Mouse (Mus musculus) layer of hippocampus, adult 2 months (tissue): ENCODE data around the gene Nars2. TPM values are rescaled to one million over a fixed set of nuclear protein-coding genes. Genes with fewer than 3 reads are reported as not detected.

Experiments
- DNase-seq, 2 experiments: peaks; one replicate each; pipeline ENCODE4 v3.0.0; 2022; ENCODE audit warnings: low spot score in 2 of 2
- H3K27ac ChIP-seq: fragments of 200-600 bp; 2 replicates; pipeline ENCODE4 v1.8.1; 2022
- H3K4me3 ChIP-seq: fragments of 200-600 bp; 2 replicates; pipeline ENCODE4 v1.8.1; 2022; ENCODE audit warnings: mild to moderate bottlenecking
- CTCF ChIP-seq: fragments of 200-600 bp; conservative IDR thresholded peaks from 2 replicates; pipeline ENCODE4 v1.8.1; 2022; ENCODE audit warnings: antibody characterized with exemption, mild to moderate bottlenecking, moderate library complexity
- long read RNA-seq, 2 experiments: library from polyadenylated mRNA; stranded (forward); transcript quantifications; one replicate each; pipeline ENCODE4 v2.0.0; 2021; ENCODE audit warnings: borderline mapping rate in 2 of 2
- total RNA-seq, 2 experiments: library from RNA; stranded (reverse); gene quantifications; 2 replicates each; pipeline ENCODE4 v1.2.3; 2021

The Nars2 gene
- total RNA-seq = 10 to 100 TPM; 15.2 to 17.4 TPM
- long read RNA-seq, experiment 1, transcript Nars2-201 (14 exons, 3,778 nt) = major isoform, 7 of 12 reads
- long read RNA-seq, experiment 1, partial matches to known transcripts = 1 of 12 reads
- long read RNA-seq, experiment 1, other reads (novel, unspliced or antisense) = 4 of 12 reads
- long read RNA-seq, experiment 2, transcript Nars2-201 (14 exons, 3,778 nt) = major isoform, 7 of 14 reads
- long read RNA-seq, experiment 2, partial matches to known transcripts = 0 of 14 reads
- long read RNA-seq, experiment 2, other reads (novel, unspliced or antisense) = 7 of 14 reads

DNA sequence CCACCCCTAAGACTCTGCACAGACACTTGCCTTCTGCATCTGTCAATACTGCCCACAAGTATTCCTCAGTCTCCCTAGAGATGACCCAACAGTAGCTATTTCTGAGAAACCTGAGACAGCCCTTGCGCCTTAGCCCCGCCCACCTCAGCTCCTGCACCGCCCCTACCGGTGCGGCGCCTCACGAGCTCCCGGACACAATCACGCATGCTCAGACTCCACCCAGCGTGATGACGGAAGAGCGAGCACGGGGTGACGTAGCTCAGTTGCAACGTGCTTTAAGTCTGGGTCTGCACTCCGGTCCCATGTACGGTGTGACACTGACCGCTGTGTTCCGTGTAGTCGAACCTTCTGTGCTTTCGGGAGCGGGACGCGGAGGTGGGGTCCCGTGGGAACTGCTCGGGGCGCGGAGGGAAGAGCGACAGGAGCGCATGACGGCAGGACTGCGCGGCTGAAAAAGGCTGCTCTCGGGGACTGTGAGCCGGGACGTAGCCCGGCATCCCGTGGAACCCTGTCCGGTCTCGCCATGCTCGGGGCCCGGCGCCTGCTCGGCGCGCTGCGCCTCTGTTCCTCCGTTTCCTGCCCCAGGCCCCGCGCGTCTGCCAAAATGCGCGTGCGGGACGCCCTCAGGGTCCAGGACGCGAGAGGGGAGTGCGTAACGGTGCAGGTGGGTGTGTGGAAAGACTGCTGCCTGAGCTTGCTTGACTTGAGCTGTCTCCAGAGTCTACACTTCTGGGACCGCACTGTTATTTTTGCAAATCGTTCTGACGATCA, at the start of gene Nars2:
Gene Nars2, plus strand, starts transcription at position 225 of the 771 bp plus-strand sequence.
- DNase-seq = peak; percentile 88 to 92
- peak; percentile 63 for TF ChIP-seq CTCF
- Histone ChIP-seq H3K27ac (peak within 1 kb of the TSS; percentile 92), H3K4me3 (peak within 1 kb of the TSS; percentile 76)

DNA sequence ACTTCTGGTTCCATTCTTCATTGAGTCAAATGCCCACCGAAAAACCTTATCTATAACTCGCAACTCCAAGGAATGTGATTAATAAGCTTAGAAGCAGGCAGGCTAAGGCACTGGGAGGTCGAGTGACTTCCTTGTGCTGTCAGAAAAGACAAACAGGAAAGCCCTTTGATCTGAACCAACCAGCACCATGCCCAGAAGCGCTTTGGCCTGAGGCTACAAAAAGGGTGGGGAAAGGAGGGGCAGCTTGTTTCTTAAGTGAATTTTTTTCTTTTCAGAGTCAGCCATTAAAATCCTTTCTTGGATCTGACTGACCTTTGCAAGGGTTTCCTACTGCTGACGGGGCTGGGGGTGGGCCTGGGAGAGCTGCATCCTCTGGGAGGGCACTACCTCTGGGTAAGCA, 49.1 kb upstream of the Nars2 start:
- TF ChIP-seq CTCF = no peak
- DNase-seq = no peak
- Histone ChIP-seq H3K27ac (peak overlapping the region; percentile 43), H3K4me3 (no peak overlapping the region)

DNA sequence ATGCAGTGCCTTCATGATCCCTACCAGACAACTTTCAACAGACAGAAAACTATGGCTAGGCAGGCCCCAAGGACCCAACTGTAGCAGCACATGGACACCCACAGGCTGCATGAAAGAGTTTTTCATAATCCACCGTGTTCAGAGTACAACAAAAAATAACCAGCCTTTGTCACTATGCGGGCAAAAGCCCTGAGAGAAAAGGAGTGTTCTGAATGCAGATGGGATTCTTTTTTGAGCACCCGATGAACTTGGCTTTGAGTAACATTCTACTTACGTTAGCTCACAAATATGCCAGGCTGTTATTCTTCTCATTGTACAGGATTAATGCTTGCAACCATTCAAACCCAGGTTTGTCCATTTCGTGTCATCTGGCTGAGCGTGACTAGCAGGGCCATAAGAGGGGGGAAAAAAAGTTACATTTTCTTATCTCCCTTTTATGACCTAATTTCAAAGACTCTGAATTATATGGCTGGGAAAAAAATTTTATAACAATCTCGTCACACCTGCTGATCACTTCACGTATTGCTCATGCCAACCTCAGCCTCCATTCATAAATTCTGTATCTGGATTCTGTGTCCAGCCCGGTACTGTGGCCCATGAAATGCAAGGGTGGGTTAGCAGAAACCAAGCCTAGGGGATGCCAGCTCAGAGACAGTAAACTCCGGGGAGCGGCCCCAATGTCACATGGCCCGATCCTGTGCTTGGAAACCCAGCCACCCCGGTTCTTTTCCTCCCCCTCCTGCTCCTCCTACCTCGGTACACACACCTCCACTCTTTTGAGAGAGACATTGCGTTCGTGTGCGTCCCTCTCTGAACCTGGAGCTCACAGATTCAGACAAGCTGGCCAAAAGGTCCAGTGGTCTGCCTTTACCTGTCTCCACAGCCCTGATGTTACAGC, 48.0 kb upstream of the Nars2 start:
- DNase-seq = peak in 1 of 2 experiments; percentile 37
- no peak overlapping the region for H3K4me3 ChIP-seq
- H3K27ac ChIP-seq = peak overlapping the region; percentile 43
- no peak for TF ChIP-seq CTCF

DNA sequence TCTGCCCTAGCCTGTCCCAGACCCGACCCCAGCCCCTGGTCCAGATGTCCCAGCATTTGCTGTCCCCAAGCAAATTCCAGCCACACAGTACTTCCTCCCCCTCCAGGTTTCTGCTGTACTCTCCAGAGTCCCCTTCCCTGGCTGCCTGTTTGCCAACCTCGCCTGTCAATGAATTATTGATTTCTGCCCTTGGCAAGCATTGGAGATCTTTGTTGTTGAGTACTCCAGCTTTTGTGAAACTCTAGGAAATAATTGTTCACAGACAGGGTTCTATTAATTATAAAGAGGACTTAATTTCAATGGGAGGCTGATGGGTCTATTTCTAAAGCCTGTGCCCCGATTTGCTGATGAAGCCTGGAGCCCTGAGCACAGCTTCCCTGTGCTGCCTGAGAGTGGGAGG, 46.9 kb upstream of the Nars2 start:
- no peak for TF ChIP-seq CTCF
- Histone ChIP-seq H3K4me3 (no peak overlapping the region), H3K27ac (no peak overlapping the region)
- DNase-seq = no peak

DNA sequence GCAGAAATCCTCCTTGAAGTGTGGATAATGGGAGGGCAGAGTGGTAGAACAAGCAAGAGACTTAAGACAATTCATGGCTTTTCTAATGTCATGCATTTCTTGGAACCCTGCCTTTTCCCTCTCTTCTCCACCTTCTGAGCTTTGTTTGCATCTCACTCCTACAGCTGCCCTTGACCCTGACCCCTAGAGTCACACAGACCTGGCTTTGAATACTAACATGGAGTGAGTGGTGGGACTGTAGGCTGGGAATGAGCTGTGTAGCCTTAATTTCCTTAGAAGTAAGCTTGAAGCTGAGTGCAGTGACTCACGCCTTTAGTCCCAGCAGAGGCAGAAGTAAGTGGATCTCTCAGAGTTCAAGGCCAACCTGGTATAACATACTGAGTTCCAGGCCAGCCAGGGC, 46.4 kb upstream of the Nars2 start:
- TF ChIP-seq CTCF = no peak
- H3K4me3 ChIP-seq = no peak overlapping the region
- no peak for DNase-seq
- no peak overlapping the region for H3K27ac ChIP-seq

DNA sequence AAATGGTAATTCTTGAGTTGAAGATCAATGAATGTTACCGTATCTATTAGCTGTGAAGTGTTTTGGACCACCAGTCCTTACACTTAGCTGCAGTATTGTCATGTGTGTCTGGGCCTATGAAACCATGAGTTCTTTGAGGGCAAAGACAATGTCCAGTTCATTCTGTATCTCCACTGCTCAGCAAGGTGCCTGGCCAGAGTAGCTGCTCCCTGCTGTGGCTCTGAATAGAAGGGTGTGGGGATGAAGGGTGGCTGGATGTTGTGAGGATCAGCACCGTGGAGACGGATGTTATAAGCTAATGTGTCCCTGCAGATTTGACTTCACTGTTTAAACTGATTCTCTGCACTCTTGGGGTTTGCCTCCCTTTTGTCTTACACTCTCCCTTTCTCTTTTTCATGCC, 45.9 kb upstream of the Nars2 start:
- no peak overlapping the region for H3K27ac ChIP-seq
- no peak for DNase-seq
- H3K4me3 ChIP-seq = no peak overlapping the region
- no peak for TF ChIP-seq CTCF

DNA sequence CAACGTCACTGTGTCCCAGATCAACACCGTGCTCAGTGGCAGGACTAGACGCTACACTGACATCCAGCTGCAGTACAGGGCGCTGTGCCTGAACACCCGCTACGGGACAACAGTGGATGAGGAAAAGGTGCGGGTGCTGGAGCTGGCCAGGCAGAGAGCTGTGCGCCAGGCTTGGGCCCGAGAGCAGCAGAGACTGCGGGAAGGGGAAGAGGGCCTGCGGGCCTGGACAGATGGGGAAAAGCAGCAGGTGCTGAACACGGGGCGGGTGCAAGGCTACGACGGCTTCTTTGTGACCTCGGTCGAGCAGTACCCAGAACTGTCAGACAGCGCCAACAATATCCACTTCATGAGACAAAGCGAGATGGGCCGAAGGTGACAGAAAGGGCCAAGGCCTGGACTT, 45.1 kb upstream of the Nars2 start:
- Histone ChIP-seq H3K4me3 (no peak overlapping the region), H3K27ac (no peak overlapping the region)
- DNase-seq = no peak
- no peak for TF ChIP-seq CTCF

DNA sequence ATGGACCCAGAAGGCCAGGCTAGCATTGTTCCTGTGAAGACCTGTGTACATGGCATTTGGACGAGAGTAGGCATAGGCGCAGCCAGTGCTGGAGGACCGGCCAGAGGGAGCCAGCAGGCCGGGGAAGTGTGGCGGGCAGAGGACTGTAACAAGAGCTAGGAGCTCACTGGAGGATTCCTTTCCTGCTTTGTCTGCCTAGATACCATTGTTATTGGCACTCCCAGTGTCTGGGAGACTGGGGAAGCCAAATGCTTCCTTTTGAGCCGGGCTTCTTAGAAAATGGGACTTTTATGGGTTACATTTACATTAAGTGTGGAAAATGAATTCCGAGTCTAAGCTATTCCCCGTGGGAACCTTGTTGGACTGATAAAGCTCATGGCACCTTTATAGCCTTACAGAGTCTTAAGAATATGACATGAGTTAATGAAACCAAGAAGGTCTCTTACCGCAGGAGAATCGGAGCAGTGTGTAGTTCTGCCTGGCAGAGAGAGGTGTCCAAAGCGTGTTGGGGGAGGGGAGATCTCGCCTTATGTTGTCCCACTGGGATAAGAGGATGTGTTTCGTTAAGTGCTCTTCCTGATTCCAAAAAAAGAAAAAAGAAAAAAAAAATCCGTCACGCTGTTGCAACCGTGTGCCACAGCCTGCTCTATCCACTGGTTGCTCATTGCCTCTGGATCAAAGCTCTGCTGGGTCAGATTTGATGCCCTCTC, 43.2 kb upstream of the Nars2 start:
- Histone ChIP-seq H3K4me3 (no peak overlapping the region), H3K27ac (no peak overlapping the region)
- DNase-seq = no peak
- TF ChIP-seq CTCF = no peak

DNA sequence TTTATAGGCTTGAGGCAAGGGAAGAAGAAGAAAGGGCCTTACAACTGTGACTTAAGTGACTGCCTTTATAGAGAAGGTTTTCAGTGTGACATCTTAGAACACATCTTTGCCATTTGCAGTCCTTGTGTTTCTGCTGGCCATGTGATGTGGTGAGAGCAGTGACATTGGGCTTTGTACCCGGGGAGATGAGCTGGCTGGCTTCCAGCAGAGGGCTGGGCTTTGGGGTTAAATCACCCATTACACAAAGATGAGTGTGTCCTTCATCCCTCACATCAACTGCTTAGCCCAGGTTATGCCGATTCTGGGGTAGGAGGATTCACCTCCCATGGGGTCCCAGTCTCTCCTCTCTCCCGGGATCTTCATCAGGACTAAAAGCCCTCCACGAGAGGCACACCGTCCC, 41.4 kb upstream of the Nars2 start:
- no peak overlapping the region for H3K4me3 ChIP-seq
- TF ChIP-seq CTCF = no peak
- DNase-seq = no peak
- H3K27ac ChIP-seq = no peak overlapping the region

DNA sequence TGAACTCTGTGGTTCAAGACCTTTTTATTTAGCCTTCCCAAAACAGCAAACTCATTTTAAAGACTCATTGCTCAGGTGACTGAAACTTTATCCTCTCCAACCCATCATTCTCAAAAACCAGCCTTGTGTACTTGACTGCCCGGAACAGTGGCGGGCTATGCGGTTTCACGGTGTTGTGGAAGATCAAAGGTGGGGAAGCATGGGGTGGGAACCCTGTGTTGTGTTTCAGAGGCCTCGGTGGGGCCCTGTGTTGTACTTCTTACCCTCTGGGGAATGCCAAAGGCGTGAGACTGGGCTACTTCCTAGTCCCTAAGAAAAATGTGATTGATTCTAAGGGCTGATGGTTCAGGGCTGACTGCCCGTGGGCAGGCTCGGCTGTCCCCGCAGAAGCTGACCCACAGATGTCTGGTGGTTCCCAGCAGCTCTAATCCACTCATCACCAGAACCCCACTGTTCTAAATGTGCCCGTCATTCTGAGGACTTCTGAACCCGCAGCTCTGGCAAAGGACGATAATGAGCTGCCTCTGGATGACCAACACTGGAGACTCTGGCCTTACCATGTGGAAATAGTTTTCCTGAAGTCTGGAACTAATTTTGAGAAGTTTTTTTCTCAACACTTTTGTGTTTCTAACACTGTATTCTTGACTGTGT, 40.9 kb upstream of the Nars2 start:
- no peak for DNase-seq
- H3K27ac ChIP-seq = no peak overlapping the region
- no peak overlapping the region for H3K4me3 ChIP-seq
- TF ChIP-seq CTCF = no peak

DNA sequence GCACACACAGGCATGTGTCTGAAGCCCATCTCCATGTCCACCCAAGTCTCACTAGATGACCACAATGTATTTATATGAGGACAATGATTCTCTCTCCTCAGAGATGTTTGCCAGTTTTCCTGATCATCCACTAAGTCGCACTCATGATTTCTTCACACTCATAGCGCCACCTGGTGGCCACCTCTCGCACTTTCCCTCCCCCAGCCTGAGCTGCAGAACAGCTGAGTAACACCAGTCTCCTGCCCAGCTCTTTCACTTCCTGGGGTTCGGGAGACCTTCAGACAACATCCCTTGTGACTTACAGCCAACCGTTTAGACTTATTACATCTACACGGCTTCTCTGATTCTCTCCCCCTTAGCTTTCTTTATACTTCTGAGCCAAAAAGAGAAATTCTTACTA, 37.3 kb upstream of the Nars2 start:
- peak; percentile 78 to 92 for DNase-seq
- TF ChIP-seq CTCF = peak; percentile 94
- Histone ChIP-seq H3K4me3 (no peak overlapping the region), H3K27ac (no peak overlapping the region)

DNA sequence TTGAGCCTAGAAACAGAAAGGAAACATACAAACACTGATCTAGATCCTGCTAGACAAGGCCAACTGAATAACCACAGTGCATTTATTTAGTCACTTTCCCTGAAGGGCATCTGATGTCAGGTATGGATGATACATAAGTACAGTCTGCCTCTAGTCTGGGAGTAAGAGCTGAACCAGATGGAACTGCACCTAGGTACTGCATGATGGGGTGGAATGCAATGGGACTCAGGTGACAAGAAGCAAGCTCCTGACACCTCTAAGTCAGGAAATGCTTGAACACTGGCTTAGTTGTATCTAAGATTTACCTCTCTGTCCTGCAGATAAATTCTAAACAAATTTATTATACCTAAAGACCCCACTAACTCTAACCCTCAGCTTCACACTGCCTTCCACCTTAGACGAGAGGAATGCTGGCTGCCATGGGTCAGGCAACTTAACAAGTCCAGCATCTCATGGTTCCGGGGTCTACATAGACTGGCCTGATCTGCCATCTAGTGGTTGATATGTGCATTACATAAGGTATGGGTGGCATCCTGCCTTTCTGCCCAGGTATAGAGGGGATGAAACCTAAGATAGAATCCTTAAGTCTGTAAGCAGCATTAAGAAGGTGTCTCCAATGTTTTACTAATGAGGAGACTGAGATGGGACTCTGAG, 35.7 kb upstream of the Nars2 start:
- Histone ChIP-seq H3K27ac (no peak overlapping the region), H3K4me3 (no peak overlapping the region)
- peak; percentile 97 for TF ChIP-seq CTCF
- peak; percentile 57 to 82 for DNase-seq
